Mouse (Mus musculus) embryonic facial prominence, embryonic 11.5 days (tissue): ENCODE data around the gene Dok4. TPM values are rescaled to one million over a fixed set of nuclear protein-coding genes. Genes with fewer than 3 reads are reported as not detected.
A peak's percentile ranks its signal among the peaks of the same experiment; 100 is the strongest.

Experiments used
- ATAC-seq: fragments of 200-750 bp; cut with Nextera tagmentation; replicated peaks from 2 replicates; pipeline ENCODE4 v1.8.0; 2017; ENCODE audit warnings: low read depth; ENCODE audit not compliant: insufficient number of reproducible peaks, low FRiP score, low TSS enrichment
- DNase-seq: peaks from one replicate; pipeline ENCODE4 v3.0.0-alpha.2; 2015; ENCODE audit warnings: low spot score
- H3K27ac ChIP-seq: fragments of 300-500 bp; sonication (generic); replicated peaks from 2 replicates; pipeline ENCODE4 v1.5.1; 2014; ENCODE audit warnings: mild to moderate bottlenecking, low read depth, low read length, control low read depth
- H3K27me3 ChIP-seq: fragments of 300-500 bp; sonication (generic); 2 replicates; pipeline ENCODE4 v1.6.1; 2014; ENCODE audit warnings: mild to moderate bottlenecking, low read length, moderate library complexity, mixed read lengths; ENCODE audit not compliant: control insufficient read depth, insufficient read depth
- H3K36me3 ChIP-seq: fragments of 300-500 bp; sonication (generic); replicated peaks from 2 replicates; pipeline ENCODE4 v1.6.1; 2014; ENCODE audit warnings: low read depth, mild to moderate bottlenecking, low read length, moderate library complexity, mixed read lengths; ENCODE audit not compliant: control insufficient read depth, insufficient read depth
- H3K4me1 ChIP-seq: fragments of 300-500 bp; sonication (generic); 2 replicates; pipeline ENCODE4 v1.6.1; 2014; ENCODE audit warnings: low read length, mixed read lengths; ENCODE audit not compliant: control insufficient read depth, insufficient read depth
- H3K4me2 ChIP-seq: fragments of 300-500 bp; sonication (generic); 2 replicates; pipeline ENCODE4 v1.6.1; 2014; ENCODE audit warnings: low read depth, mild to moderate bottlenecking, control low read depth, low read length, moderate library complexity
- H3K4me3 ChIP-seq: fragments of 300-500 bp; sonication (generic); 2 replicates; pipeline ENCODE4 v1.5.1; 2014; ENCODE audit warnings: low read depth, low read length, control low read depth
- H3K9ac ChIP-seq: fragments of 300-500 bp; sonication (generic); replicated peaks from 2 replicates; pipeline ENCODE4 v1.6.1; 2014; ENCODE audit warnings: mild to moderate bottlenecking, control low read depth, low read length
- H3K9me3 ChIP-seq: fragments of 300-500 bp; sonication (generic); replicated peaks from 2 replicates; pipeline ENCODE4 v1.6.1; 2016; ENCODE audit warnings: mild to moderate bottlenecking, low read length, inconsistent platforms, mixed read lengths; ENCODE audit not compliant: control insufficient read depth
- WGBS: fragments of 180-500 bp; shearing (Covaris S2); extraction: QIAGEN DNeasy Blood & Tissue Kit; methylation state at CpG from one replicate; pipeline ENCODE4 v1.1.7; 2014; 5-methylcytosine and 5-hydroxymethylcytosine counted together
- polyA plus RNA-seq: library from polyadenylated mRNA; unstranded; fragments of >200 nt; fragmentation: Nextera tagmentation; extraction: Ambion mirVana; gene quantifications from 2 replicates; pipeline ENCODE4 v1.2.1, GENCODE M21; 2014

The Dok4 gene
- polyA plus RNA-seq, 1 experiment from 2014 or later: 11.9 TPM

- H3K27ac ChIP-seq: no peak overlapping the region
- peak overlapping the region; percentile 70 for H3K4me3 ChIP-seq
- ATAC-seq (0 out of 2 replicates have a peak, but pooled peaks have one; percentile 3), DNase-seq (no peak)
- peak overlapping the region; percentile 63 for H3K9ac ChIP-seq
- H3K9me3 ChIP-seq: no peaks in the 10 kb centered on the region
- WGBS: under 1% methylated on average over 12 of the region's 20 CpGs
- H3K4me2 ChIP-seq: peak overlapping the region; percentile 92
- peaks cover 4% of the 10 kb centered on the region for H3K4me1 ChIP-seq
- no peaks in the 10 kb centered on the region for H3K36me3 ChIP-seq
- peaks cover 7% of the 10 kb centered on the region for H3K27me3 ChIP-seq
These were observed 319 bp downstream of the Dok4 start for GRCm38 (mm10) chr8:94875871-94876150.

- peaks cover 7% of the 10 kb centered on the region for H3K27me3 ChIP-seq
These were observed 847 bp downstream of the Dok4 start for GRCm38 (mm10) chr8:94875096-94875870.

GRCm38 (mm10) chr8:94874358-94874757 is 1.8 kb downstream of the Dok4 start:
- Histone ChIP-seq H3K9me3 (no peaks in the 10 kb centered on the region), H3K27me3 (peaks cover 7% of the 10 kb centered on the region), H3K4me2 (peak overlapping the region; percentile 29), H3K36me3 (no peaks in the 10 kb centered on the region), H3K4me1 (peaks cover 4% of the 10 kb centered on the region), H3K4me3 (peak overlapping the region; percentile 70; the same call in 1 of the 2 replicates), H3K27ac (no peak overlapping the region; the same call in 1 of the 2 replicates), H3K9ac (no peak overlapping the region)
- DNase-seq (peak; percentile 81), ATAC-seq (no peak)
- 16% methylated on average over 6 of the region's 6 CpGs for WGBS

More at GRCm38 (mm10) chr8:94875096-94875870, 847 bp downstream of the Dok4 start:
- WGBS: 16% methylated on average over 17 of the region's 17 CpGs
- Histone ChIP-seq H3K36me3 (no peaks in the 10 kb centered on the region), H3K4me3 (peak overlapping the region; percentile 70), H3K9me3 (no peaks in the 10 kb centered on the region), H3K9ac (peak overlapping the region; percentile 63), H3K4me1 (peaks cover 4% of the 10 kb centered on the region), H3K27ac (no peak overlapping the region), H3K4me2 (peak overlapping the region; percentile 92)
- DNase-seq (no peak), ATAC-seq (no peak)

- Histone ChIP-seq H3K4me3 (no peak overlapping the region), H3K27ac (no peak overlapping the region), H3K4me2 (no peak overlapping the region), H3K9ac (no peak overlapping the region), H3K36me3 (no peaks in the 10 kb centered on the region), H3K4me1 (peaks cover 4% of the 10 kb centered on the region), H3K9me3 (no peaks in the 10 kb centered on the region), H3K27me3 (peaks cover 7% of the 10 kb centered on the region)
- no peak for DNase-seq
- no peak for ATAC-seq
- 44% methylated on average over 2 of the region's 2 CpGs for WGBS
These were observed 3.6 kb downstream of the Dok4 start for GRCm38 (mm10) chr8:94872576-94872975.

- peaks cover 7% of the 10 kb centered on the region for H3K27me3 ChIP-seq
- H3K4me2 ChIP-seq: no peak overlapping the region; the same call in 1 of the 2 replicates
- H3K4me3 ChIP-seq: no peak overlapping the region
- H3K36me3 ChIP-seq: no peaks in the 10 kb centered on the region
- WGBS: 29% methylated on average over 3 of the region's 3 CpGs
- no peak for ATAC-seq
- no peak overlapping the region for H3K9ac ChIP-seq
- DNase-seq: peak; percentile 31
- H3K27ac ChIP-seq: no peak overlapping the region
- no peaks in the 10 kb centered on the region for H3K9me3 ChIP-seq
- peaks cover 4% of the 10 kb centered on the region for H3K4me1 ChIP-seq
These were observed 4.0 kb downstream of the Dok4 start for GRCm38 (mm10) chr8:94872156-94872555.

GRCm38 (mm10) chr8:94871108-94871894 is 4.8 kb downstream of the Dok4 start:
- Histone ChIP-seq H3K27ac (no peak overlapping the region), H3K36me3 (no peaks in the 10 kb centered on the region; the same call in 1 of the 2 replicates), H3K4me1 (peaks cover 4% of the 10 kb centered on the region), H3K27me3 (peaks cover 7% of the 10 kb centered on the region), H3K9ac (peak overlapping the region; percentile 29), H3K9me3 (no peaks in the 10 kb centered on the region), H3K4me2 (peak overlapping the region; percentile 75), H3K4me3 (peak overlapping the region; percentile 42)
- WGBS: 13% methylated on average over 7 of the region's 7 CpGs
- 0 out of 2 replicates have a peak, but pooled peaks have one; percentile 11 for ATAC-seq
- DNase-seq: peak; percentile 79

- H3K27me3 ChIP-seq: peaks cover 7% of the 10 kb centered on the region
- WGBS: 4% methylated on average over 22 of the region's 22 CpGs
- no peaks in the 10 kb centered on the region for H3K9me3 ChIP-seq
- peak overlapping the region; percentile 29 for H3K9ac ChIP-seq
- peak overlapping the region; percentile 42 for H3K4me3 ChIP-seq
- H3K27ac ChIP-seq: no peak overlapping the region
- no peak for DNase-seq
- peak overlapping the region; percentile 75 for H3K4me2 ChIP-seq
- no peaks in the 10 kb centered on the region; the same call in none of the 2 replicates for H3K36me3 ChIP-seq
- H3K4me1 ChIP-seq: peaks cover 4% of the 10 kb centered on the region
- no peak for ATAC-seq
These were observed 5.5 kb downstream of the Dok4 start for GRCm38 (mm10) chr8:94870474-94871107.
